Mouse (Mus musculus): ENCODE data around the gene Slc4a2.

The Slc4a2 gene

DNA sequence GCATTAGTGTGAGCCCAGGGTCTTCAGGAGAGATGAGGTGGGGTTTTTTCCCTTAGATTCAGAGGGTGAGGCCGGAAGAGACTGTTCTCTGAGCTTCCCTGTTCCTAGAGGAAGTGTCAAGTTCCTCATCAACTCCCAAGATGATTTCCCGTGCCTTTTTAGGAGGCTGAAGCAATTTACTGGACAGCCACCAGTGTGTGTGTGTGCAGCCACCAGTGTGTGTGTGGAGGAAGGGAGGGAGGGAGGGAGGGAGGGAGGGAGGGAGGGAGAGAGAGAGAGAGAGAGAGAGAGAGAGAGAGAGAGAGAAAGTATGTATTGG, 30.3 kb downstream of the Slc4a2 start:
- DNase-seq (ENCODE audit: low read depth in 2 of 2, low spot score in 2 of 2): no peak

DNA sequence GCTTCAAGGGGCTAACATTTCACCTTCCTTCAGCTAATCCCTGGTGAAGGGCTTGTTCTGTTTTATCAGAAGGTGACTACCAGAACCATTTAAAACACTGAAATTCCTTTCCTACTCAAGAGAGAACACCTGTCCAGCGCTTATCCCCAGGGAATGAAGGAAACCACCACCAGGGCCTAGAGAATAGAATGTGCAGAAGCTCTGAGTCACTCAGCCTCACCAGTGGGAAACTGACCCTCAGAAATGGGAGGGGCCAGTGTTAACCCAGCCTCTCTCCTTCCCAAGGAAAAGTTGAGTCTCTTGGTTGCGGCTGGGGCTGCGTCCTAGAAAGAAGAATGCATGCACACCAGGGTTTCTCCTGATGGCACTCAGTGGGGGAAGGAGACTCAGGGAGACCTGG, 31.4 kb downstream of the Slc4a2 start:
- no peak for DNase-seq (ENCODE audit: low read depth in 2 of 2, low spot score in 2 of 2)

DNA sequence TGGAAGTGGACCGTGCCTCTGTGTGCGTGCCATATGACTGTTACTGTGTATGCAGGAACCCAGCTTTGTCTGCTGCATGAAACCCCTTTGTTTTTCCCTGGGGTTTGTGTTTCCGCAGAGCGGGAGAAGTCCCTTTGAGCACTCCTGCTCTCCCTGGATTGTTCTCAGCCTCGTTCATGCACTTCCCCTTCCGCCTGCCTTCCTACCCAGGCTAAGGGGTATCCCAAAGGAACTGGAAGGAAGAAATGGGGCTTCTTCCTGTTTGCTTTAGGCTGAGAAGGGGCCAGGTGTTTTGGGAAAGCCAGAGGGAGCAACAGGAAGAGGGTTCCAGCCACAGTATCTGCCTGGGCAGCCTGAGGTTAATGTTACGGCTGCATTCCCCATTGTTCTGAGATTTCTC, 32.0 kb downstream of the Slc4a2 start:
- no peak for DNase-seq (ENCODE audit: low read depth in 2 of 2, low spot score in 2 of 2)

DNA sequence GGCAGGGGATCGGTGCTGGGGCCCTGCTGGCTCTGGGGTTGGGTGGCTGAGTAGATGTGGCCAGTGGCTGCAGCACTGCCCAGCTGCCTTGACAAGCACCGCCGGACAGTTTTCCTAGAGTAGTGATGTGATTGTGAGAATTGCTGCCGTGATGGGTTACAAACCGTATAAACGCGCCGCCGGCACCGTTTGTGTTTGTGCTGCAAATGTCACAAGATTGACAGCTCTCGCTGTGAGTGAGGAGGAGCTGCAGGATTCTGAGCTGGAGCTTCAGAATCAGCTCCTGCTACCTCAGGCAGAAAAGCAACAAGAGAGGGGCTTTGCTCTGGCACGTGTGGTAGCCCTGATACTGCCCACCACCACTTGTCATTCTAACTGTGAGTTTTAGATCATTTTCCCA, 43.1 kb downstream of the Slc4a2 start:
- DNase-seq (ENCODE audit: low read depth in 2 of 2, low spot score in 2 of 2): no peak

DNA sequence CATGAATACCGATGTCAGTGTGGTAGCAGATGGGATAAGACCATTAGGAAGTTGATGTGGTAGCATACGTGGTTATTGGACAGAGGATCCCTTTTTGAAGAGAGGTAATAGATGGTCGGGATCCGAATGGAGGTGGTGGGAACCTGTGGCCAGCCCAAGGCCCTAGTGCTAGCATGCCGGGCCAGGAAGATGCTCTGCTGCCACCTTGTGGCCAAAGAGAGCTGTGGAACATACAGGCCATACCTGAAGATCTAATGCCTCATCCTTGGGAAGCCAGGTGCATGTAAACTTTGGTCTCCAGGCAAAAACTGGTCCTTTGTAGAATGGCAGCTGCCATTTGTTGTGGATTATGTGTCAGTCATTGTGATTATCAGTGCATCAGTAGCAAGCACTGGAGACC, 47.0 kb downstream of the Slc4a2 start:
- peak; percentile 59 to 73 for DNase-seq (ENCODE audit: low read depth in 2 of 2, low spot score in 2 of 2)

DNA sequence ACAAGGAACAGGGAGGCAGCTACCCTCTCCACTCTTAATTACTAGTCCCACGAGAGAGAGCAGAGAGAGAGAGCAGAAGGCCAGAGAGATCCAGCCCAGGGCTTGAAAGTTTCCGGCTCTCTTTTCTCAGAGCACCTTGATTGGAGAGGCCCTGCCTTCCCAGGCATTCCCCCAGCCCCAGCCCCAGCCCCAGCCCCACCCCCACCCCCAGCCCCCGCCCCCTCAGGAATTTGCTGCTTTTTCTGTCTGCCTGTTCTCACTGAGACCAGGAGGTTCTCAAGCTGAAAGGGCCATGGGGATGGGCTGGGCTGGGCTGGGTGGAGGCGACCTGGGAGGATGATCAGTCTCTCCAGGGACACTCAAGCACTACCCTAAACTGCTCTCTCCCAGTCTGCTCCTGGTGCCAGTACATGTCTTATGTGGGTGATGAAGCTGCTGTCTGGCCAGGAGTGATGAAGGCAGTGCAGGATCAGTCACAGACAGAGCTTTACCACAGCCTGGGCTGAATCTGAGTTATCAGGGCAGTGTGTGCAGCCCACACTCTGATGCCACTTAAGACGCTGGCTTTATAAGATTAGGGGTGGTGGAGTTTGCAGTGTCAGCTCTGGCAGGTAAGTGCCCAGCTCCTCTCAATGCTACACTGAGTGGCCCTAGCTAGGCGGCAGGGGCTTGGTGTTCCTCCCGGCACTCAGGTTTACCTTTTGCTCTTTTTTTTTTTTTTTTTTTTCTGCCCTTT, 49.4 kb downstream of the Slc4a2 start:
- no peak for DNase-seq (ENCODE audit: low read depth in 2 of 2, low spot score in 2 of 2)

DNA sequence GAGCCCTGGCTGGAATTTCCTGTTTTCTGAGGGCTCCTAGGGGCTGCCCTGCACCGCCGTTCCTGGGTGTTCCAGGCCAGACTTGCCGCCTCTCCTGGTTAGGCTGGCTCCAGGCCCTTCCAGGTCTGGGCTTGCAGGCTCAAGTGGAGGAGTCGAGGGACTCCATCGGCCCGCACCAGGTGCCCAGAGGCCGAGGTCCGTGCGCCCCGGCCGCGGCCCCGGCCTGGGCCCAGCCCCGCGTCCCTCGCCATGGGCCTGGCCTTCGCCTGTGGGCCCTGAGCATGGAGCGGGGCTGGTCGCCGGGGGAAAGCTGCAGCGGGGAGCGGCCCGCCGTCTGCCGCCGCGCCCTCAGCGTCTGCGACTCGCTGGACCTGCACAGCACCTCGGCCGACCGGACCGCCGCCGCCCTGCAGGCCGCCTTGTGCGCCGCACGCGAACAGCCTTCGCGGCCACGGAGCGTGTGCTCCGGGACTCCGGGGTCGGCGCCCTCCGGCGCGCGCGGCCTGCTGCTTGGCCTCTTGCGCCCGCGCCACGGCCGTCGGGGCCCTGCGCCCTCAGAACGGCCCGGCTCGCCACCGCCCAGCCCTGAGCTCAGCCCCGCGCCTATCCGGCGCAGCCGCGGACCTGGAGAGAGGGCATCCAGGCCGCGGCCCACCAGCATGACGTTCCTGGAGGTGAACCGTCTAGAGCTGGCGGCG, 50.5 kb downstream of the Slc4a2 start:
- no peak for DNase-seq (ENCODE audit: low read depth in 2 of 2, low spot score in 2 of 2)

DNA sequence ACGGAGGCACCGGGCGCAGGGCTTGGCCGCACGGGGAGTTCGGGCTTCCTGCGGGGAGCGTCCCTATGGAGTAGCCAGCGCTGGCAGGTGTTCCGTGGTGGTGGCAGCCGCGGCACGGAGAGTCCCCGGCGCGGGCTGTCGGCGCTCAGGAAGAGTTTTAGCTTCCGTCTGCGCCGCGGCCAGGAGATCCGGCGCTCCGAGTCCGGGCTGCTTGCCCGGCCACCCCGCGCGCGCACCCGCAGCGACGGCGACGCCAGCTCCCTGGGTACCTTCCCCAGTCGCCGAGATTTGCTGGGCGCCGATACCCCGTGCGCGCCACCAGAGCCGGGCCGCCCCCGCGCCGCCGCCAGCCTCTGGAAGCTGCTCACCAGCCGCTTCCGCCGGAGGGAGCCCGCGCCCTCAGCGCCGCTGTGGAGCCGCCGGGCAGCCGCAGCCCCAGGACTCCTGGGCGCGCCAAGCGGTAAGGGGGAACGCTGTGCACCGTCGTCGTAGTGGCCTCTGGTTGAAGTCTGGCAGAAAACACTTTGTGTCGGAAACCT, 51.2 kb downstream of the Slc4a2 start:
- no peak for DNase-seq (ENCODE audit: low read depth in 2 of 2, low spot score in 2 of 2)

DNA sequence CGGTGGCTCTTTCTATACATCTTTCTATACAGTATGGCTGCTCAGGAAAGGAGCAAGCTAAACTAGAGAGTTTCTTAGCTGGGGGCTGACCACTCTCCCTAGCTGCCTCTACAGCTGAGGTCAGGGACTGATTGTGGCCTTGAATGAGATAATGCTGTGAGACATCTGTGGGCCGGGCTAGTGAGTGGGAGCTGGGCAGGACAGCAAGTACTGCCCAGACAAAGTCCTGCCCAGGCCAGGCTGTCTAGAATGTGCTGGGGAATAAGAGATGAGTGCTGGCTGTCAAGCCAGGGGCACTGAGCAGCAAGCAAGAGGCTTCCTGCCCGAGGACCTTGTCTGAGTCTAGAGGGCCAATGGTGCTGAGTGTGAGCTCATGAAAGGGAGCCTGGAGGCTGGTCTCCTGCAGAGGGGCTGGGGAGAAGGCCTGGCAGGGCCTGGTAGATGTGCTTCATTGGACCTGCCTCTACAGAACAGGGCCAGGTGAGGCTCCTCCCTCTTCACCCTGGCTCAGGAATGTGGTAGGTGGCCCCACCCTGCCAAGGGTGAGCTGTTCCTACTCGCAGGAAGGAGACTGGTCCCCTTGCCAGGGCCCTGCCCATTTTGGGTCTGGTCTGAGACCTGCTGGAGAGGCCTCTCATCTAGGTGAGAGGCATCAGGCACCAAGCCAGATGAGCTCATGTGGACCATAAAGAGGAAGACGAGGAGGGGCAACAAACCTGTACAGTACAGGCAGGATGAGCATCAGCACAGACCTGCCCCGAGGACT, 52.0 kb downstream of the Slc4a2 start:
- DNase-seq (ENCODE audit: low read depth in 2 of 2, low spot score in 2 of 2): no peak

DNA sequence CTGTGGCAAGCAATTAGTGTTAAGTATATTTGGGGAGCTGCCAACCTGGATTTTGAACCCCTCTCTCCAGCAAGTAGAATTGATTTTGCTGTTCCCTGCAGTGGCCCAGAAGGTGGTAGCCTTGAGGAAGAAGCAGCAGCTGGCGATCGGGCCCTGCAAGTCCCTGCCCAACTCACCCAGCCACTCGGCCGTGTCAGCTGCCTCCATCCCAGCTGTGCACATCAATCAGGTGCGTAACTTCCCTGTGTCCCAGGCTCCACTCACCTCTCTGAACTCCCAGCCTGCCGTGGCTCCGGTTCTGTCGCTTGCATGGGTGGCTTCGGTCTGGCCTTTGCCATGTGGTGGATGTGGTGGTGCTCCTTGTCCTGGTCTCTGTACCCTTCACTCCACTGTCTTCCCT, 54.3 kb downstream of the Slc4a2 start:
- DNase-seq (ENCODE audit: low read depth in 2 of 2, low spot score in 2 of 2): no peak

DNA sequence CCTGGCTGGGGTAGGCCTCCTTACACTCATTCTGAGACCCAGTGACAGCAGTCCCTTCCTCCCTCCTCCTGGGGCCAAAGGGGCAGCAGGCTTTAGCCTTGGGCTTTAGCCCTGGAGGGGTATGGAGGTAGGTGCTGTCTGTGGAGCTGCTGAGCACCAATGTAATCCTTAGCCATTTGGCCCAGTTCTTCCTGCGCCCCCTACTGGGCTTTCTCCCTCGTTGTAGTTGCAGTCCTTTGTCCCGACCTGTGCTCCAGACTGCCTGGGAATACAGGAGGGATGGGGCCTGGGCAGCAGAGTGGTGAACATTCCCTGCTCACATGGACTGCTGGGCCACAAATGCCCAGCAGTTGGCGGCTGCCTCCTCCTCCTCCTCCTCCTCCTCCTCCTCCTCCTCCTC, 58.0 kb downstream of the Slc4a2 start:
- no peak for DNase-seq (ENCODE audit: low read depth in 2 of 2, low spot score in 2 of 2)

DNA sequence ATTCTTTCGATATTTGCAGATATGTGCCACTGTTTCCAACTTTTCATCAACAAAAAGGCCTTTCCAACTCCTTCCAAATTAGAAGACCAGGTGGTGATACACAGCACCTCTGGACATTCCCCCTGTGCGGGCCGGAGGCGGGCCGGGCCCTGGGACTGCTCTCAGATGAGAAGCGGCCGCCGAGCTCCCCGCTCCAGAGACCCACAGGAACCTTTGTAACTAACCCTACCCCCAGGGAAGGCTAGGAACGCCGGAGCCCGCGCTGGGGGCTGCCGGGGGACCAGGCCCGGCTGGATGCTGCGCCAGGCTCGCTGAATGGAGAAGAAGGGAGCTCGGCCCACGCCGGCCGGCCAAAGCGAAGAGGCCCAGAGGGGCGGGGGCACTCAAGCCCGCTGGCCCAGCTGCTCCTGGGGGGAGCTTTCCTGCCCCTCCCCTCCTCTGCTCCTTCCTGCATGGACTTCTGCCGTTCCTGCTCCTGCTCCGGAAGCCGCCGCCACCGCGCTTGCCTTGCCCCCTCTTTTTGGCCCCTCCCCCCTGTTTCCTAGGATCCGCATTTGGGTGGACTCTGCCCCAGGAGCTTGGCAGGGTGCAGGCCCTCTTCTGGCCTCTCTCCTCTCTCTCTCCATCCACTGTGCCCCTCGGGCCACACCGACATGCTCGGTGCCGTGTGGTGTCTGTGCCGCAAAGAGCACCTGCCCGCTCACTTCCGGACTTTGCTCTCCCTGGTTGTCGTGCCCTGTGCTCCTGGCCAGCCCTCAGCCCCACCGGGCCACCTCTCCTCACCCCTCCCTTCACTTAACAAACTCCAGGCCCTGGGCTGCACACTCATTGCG, 58.8 kb downstream of the Slc4a2 start:
- DNase-seq (ENCODE audit: low read depth in 2 of 2, low spot score in 2 of 2): no peak

DNA sequence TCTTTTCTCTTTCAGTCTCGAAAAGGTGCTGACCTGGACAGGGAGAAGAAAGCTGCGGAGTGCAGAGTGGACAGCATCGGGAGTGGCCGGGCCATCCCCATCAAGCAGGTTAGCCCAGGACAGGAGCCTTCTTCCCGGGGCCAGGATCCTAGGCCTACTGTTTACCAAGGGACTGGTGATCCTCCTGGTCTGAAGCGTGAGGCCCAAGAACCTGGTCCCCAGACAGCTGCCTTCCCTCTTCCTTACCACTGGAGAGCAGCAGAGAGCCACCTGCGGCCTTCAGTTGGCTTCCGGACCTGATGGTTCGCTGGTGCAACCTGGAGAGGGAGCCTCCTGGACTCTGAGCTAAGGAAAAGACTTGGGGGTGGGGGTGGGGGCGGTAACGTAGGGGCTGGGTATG, 59.7 kb downstream of the Slc4a2 start:
- DNase-seq (ENCODE audit: low read depth in 2 of 2, low spot score in 2 of 2): no peak

DNA sequence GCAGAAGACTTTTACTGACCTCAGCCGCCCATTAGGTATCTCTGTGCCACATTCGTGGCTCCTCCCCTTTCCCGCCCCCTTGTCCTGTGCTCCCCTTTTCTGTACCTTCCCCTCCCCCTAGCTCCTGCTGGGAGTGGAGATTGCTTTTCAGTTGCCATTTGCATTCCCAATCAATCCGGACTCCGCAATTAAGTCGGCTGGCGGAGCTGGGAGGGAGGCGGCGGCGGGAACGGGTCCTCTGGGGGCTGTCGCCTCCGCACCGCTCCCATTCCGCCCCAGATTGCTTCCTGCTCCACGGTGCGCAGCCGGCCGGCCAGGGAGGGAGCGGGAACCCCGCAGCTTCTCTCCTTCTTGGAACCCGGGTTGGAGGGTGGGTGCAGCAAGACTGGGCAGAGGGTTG, 61.3 kb downstream of the Slc4a2 start:
- no peak for DNase-seq (ENCODE audit: low read depth in 2 of 2, low spot score in 2 of 2)

DNA sequence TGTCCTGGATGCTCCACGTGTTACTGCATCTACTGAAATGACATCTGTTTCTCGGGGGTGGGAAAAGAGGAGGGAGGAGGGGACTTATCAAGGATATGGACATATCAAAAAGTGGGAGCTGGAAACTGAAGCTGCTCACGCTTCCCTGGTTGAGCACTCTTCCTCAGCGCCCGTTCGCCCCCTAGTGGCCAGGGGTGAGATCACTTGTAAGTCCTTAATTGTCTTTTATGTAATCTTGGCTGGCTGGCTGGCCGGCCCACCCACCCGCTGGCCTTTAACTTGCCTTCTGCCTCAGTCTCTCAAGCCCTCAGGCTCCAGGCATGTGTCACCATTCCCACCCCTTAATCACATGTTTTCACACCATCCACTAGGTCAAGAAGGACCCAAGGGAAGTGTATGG, 62.5 kb downstream of the Slc4a2 start:
- peak; percentile 61 to 70 for DNase-seq (ENCODE audit: low read depth in 2 of 2, low spot score in 2 of 2)

DNA sequence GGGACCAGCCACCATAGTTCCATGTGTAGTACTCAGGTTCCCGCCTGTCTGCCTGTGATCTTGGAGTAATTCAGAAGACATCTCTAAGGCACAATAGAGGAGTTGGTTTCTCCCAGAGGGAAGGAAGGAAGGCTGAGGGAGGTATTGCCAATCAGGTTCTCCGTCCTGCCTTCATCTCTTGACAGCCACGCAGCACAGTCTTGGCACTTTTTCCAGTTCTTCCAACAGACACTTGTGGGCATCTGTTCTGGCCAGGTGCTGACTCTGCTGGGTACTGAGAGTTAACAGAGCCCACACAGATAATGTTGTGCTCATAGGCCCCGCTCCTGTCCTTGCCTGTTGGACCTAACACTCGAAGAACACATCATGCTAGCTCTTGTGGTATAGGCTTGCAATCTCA, 63.1 kb downstream of the Slc4a2 start:
- DNase-seq (ENCODE audit: low read depth in 2 of 2, low spot score in 2 of 2): no peak

DNA sequence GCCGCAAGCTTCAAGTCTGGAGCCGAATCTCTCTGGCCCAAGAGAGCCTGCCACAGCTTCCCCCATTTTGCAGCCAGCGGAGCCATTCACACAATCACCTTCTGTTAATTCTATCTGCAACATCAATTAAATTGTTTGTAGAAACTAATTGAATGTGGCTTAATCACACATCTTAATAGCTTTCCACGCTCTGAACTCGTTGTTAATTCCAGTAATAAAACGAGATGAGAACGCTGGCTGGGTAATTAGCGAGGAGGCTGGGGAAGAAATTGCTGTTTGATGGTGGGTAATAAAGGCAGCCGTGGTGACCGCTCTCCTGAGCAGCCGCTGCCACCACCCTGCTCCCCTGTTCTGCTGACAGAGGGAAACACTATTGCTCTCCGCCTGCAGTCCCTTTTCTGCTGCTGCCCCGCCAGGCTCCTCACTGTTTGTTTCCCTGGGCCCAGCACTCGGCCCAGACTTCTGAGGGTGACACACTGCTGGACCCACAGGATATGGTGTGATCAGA, 66.8 kb downstream of the Slc4a2 start:
- no peak for DNase-seq (ENCODE audit: low read depth in 2 of 2, low spot score in 2 of 2)

All from CD8-positive naive resting alpha-beta T cell, adult 2 months (primary cell).